Mouse (Mus musculus) adrenal gland, adult 2 months (tissue): Measurements from ENCODE around the gene Ucp3. TPM values are rescaled to one million over a fixed set of nuclear protein-coding genes. Genes with fewer than 3 reads are reported as not detected.

Source experiments
- polyA plus RNA-seq: library from polyadenylated mRNA; depleted of rRNA; stranded (reverse); fragments of >200 nt; gene quantifications from 2 replicates; pipeline ENCODE4 v1.2.3, GENCODE M21; 2012; rRNA removed
- total RNA-seq, 2 experiments: library from RNA; stranded (reverse); gene quantifications; 2 replicates each; pipeline ENCODE4 v1.2.3; 2021

Ucp3 gene
- total and polyA plus RNA-seq, 3 experiments = 17.0 to 58.7 (median 22.7) TPM

Other genes with a start within 250 kb of the Ucp3 start
- 1 to 10 TPM; 4.1 to 5.6 TPM for gene Pgm2l1, start 245.6 kb upstream of the Ucp3 start, total RNA-seq
- 2.6 and 2.9 TPM in 2 replicates for gene Pgm2l1, start 245.6 kb upstream of the Ucp3 start, polyA plus RNA-seq
- under 1 TPM; 0.23 to 0.79 TPM for gene P4ha3, start 187.5 kb upstream of the Ucp3 start, total RNA-seq
- 0.26 and 0.52 TPM in 2 replicates for gene P4ha3, start 187.5 kb upstream of the Ucp3 start, polyA plus RNA-seq
- gene C2cd3, start 100.8 kb upstream of the Ucp3 start, total RNA-seq = 10 to 100 TPM; 16.5 to 20.3 TPM
- 16.9 and 17.7 TPM in 2 replicates for gene C2cd3, start 100.8 kb upstream of the Ucp3 start, polyA plus RNA-seq
- 10 to 100 TPM; 60.9 to 69.9 TPM for gene Ppme1, start 100.7 kb upstream of the Ucp3 start, total RNA-seq
- gene Ppme1, start 100.7 kb upstream of the Ucp3 start, polyA plus RNA-seq = 110 and 131 TPM in 2 replicates
- gene Ucp2, start 20.3 kb downstream of the Ucp3 start, total RNA-seq = 100 to 1,000 TPM; 187 to 254 TPM
- 315 and 432 TPM in 2 replicates for gene Ucp2, start 20.3 kb downstream of the Ucp3 start, polyA plus RNA-seq
- under 1 TPM; 0.17 to 0.24 TPM for gene Dnajb13, start 42.0 kb downstream of the Ucp3 start, total RNA-seq
- gene Dnajb13, start 42.0 kb downstream of the Ucp3 start, polyA plus RNA-seq = 0.20 TPM in 1 of 2 replicates, not detected in the other
- 10 to 100 TPM in 1 of 2 experiments, 1 to 10 TPM in 1; 9.3 to 10.5 TPM for gene Coa4, start 64.1 kb downstream of the Ucp3 start, total RNA-seq
- 4.4 and 5.2 TPM in 2 replicates for gene Coa4, start 64.1 kb downstream of the Ucp3 start, polyA plus RNA-seq
- 10 to 100 TPM; 67.8 to 80.1 TPM for gene Rab6a, start 134.4 kb downstream of the Ucp3 start, total RNA-seq
- 29.5 and 38.4 TPM in 2 replicates for gene Rab6a, start 134.4 kb downstream of the Ucp3 start, polyA plus RNA-seq
- gene Mrpl48, start 135.3 kb downstream of the Ucp3 start, total RNA-seq = 10 to 100 TPM; 64.4 to 67.8 TPM
- gene Mrpl48, start 135.3 kb downstream of the Ucp3 start, polyA plus RNA-seq = 4.5 and 4.9 TPM in 2 replicates
- 1 to 10 TPM; 2.9 to 5.7 TPM for gene Plekhb1, start 189.4 kb downstream of the Ucp3 start, total RNA-seq
- 17.4 and 19.0 TPM in 2 replicates for gene Plekhb1, start 189.4 kb downstream of the Ucp3 start, polyA plus RNA-seq
- 10 to 100 TPM; 52.4 to 81.2 TPM for gene Fam168a, start 233.6 kb downstream of the Ucp3 start, total RNA-seq
- gene Fam168a, start 233.6 kb downstream of the Ucp3 start, polyA plus RNA-seq = 104 and 123 TPM in 2 replicates